Mouse (Mus musculus) right cerebral cortex, postnatal 25 days (tissue): ENCODE results near the gene Scg3.
A peak's percentile ranks its signal among the peaks of the same experiment; 100 is the strongest.
"Not testable (repeated sequence)": the region's sequence is repeated elsewhere in the genome, so short reads cannot be mapped to it uniquely, and the experiment has no call there.

ENCODE experiments used
- DNase-seq: peaks from one replicate; pipeline ENCODE4 v3.0.0; 2022

Scg3 gene

DNA sequence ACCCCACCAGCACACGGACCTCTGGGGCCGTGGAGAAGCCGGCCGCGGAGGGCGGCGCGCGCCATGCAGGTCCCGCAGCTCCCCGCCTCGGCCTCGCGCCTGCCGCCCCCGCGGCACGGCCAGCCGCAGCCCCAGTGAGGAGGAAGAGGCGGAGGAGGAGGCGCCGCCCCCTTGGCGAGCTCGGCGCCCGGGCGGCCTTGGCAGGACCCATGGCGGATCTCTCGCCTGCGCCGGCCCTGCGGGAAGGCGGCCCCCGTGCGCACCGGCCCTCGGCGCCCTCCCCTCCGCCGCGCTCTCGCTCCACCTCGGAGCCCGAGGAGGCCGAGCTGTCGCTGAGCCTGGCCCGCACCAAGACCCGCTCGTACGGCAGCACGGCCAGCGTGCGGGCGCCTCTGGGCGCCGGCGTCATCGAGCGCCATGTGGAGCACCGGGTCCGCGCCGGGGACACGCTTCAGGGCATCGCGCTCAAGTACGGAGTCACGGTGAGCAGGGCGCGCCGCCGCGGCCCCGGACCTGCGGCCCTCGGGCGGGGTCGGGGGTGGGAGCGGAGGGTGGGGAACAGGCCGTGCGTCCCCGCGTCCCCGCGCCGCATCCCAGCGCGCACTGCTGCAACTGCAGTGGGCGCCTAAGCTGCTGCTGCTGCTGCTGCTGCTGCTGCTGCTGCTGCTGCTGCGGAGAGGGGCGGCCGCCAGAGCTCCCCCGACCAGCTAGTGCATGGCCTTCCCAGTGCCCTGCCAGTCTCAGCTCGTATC lies 58.1 kb downstream of the Scg3 start, which contains the start of gene Lysmd2:
Gene Lysmd2 (plus strand): TSS at position 186 of the 752 bp plus-strand sequence.
- DNase-seq: peak; percentile 85

DNA sequence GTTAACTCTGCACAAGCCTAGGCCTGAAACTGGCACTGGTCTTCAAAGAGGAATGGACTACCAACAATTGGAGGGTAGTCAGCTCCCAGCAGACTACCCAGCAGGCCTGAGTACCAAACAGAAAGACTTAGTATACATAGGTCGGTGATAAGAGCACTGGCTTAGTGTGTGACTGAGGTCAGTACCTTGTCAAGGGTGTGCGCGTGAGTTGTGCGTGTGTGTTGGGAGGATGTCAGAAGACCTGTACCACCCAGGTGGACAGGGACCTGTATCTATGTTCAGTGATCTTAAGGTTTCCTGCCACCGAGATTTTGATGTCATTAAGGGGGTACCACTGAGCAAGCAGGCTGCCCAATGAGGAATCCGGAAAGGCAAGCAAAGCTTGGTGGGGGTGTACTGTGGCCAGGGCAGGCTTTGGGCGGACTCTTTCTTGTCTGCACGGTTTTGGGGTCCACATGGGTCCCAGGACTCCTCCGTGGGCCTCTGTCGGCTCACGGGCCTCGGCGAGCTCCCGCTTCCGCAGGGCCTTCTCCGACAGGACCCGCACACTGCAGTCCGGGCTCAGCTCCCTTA lies 58.8 kb downstream of the Scg3 start:
- no peak for DNase-seq

DNA sequence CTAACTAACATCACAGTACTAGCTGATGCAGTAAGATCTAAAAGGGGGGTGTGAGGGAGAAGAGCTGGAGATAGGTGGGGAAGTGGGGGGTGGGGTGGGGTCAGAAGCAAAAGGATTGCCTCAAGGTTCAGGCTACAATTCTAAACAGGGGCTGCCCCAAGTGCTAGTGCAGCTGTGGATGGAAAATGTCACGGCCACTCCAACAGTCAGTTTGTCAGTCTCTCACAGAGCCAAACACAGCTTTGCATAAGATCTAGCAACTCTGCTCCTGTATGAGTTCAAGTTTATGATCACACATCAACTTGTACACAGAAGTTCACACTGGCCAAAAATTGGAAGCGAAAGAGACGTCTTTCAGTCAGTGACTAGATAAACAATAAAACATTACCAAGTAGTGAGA lies 62.4 kb downstream of the Scg3 start:
- DNase-seq: no peak

DNA sequence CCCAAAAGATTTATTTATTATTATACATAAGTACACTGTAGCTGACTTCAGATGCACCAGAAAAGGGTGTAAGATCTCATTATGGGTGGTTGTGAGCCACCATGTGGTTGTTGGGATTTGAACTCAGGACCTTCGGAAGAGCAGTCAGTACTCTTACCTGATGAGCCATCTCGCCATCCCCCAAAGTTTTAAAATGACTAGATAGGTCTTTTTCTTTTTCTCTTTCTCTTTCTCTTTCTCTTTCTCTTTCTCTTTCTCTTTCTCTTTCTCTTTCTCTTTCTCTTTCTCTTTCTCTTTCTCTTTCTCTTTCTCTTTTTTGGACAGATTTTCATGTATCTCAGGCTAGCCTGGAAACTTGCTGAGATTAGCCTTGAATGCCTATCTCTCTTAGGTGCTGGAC lies 64.1 kb downstream of the Scg3 start:
- not testable (repeated sequence) for DNase-seq

- no peak for DNase-seq
These were observed 64.9 kb downstream of the Scg3 start for GRCm38 (mm10) chr9:75618836-75619400.

DNA sequence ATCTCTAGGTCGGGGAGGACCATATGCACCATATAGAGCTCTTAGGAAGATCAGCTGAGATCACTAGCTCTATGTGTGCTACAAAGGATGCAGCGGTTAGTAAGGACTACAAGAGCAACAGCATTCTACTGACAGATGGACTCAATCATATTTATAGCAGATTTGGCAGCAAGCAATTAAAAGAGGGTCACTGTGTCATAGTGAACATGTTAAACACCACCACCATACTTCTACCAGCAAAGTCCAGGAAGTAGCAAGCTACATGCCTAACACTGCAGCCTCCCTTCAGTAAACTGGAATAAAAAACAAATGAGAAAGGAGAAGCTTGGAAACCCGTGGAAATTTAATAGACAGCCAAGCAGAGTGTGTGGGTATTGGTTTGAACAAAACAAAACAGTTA lies 67.3 kb downstream of the Scg3 start:
- DNase-seq: no peak

DNA sequence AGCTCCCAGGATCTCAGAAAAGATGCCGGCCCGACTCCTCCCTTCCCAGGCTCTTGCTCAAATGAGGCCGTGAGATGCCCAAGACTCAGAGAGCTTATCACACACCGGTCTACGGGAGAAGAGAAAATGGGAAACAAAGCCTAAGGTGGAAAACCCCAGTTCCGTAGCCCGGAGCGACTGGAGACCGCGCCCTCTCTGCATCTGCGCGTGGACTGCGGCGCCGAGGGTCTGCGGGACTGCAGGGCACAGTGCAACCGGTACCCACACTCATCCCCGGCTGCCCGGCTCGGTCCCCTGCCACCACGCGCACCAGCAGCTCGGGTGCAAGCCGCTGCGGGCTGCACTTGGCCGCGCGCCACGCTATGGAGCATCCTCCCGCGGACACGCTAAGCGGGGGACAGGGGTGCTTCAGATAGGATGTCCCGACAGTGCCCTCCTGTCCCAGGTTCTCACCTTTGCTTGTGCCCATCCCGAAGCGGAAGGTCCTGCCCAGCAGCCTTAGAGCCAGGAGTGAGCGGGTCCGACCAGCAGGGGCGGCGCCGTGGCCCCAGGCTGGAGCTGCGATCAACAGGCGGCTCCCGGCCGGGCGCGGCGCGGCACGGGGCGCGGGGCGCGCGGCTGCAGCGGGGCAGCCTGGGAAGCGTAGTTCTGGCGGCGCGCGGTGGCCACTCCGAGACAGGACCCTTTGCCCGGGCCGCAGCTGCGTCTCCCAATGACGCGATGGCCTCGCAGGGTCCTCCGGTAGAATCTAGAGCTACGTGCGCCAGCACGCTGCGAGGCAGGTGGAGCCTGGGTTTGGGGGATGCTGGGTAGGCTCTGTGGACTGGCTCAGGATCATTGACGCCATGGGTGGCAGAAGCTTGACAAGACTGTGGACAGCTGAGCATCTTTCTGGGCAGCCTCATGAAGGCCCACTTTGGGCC lies 73.0 kb downstream of the Scg3 start, which contains the start of gene Tmod2:
Gene Tmod2 (minus strand): TSS at position 755 of the 923 bp plus-strand sequence.
- DNase-seq: peak; percentile 88

DNA sequence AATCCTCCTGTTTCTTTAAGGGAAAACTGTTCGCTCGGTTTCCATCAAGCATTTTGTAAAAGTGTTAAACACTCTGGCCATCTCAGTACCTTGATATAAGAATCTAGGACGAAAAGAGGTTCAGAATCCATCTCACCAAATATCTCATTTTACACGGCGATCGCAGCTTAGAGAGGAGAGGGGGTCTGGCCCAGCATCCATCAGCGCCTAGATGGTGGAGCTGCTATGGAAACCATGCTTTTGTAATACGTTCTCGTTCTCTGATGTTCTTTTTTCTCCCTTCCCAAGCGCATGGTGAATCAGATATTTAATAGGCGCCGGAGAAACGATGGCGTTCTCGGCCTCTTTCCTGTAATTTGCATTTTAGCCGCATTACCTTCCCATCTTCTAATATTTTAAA lies 73.9 kb downstream of the Scg3 start:
- DNase-seq: no peak

DNA sequence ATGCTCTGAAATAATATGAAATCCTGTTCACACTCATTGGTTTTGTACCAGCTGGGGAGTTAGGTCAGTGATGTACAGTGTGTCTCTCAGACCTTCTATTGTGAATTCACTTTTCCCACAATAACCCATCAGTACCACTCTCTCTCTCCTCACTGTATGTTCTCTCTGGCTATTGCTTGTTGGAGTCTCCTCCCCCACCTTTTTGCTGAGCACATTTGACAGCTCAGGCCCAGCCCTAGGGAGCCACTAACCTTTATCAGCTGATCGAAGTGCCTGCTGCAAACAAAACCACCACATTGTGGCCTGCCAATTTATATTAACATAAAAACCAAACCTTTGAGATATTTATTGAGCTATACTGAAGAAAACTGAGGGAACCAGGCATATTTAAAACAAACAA lies 74.4 kb downstream of the Scg3 start:
- DNase-seq: no peak

GRCm38 (mm10) chr9:75607496-75607895 lies 76.4 kb downstream of the Scg3 start:
- no peak for DNase-seq

- no peak for DNase-seq
These were observed 82.3 kb downstream of the Scg3 start for GRCm38 (mm10) chr9:75601510-75601909.

GRCm38 (mm10) chr9:75600166-75600934 lies 83.5 kb downstream of the Scg3 start:
- no peak for DNase-seq

DNA sequence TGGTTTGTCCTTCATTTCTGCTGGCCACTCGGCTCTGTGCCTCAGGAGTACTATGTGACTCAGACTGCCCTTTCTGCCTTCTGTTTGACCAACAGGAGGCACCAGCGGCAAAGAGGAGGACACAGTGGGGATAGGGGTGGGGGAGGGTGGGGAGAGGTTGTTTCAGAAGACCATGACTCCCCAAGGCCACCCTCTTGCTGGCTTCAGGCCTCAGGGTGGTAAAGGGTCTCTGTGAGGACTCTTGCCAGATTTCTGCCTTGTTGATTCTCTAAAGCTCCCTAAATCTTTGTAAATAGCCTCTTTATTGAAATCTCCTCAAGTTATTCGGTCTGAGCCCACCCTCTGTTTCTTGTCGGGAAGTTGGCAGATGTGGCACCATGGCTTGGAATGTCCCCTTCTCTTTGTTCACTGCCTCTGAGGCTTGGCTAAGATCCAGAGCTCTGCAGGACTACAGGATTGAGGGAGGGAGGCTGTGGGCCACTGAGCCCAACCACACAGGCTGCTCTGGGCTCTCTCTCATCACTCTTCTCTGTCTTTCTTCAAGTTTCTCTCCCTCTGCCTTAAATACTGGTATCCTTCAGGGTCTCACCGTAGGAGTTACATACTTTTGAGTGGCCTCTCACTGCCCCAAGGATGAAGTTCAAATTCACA lies 84.5 kb downstream of the Scg3 start:
- no peak for DNase-seq

DNA sequence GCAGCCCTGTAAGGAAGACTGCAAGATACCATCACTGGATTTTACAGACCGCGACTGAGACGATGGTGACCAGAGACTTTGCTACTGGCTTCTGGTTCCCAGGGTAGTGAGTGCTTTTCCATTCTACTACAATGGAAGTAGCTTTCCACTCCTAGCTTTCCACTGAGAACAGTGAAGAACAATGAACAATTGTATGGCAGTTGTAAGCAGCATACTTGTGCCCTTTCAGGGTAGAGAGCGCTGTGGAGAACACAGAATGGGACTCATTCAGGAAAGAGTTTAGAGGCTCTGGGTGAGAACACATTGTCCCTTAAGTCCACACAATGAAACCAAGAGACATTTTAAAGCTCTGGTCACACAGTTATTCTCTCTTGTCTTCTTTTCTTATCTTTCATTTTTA lies 86.3 kb downstream of the Scg3 start:
- DNase-seq: no peak

GRCm38 (mm10) chr9:75597036-75597435 lies 86.8 kb downstream of the Scg3 start:
- DNase-seq: no peak

DNA sequence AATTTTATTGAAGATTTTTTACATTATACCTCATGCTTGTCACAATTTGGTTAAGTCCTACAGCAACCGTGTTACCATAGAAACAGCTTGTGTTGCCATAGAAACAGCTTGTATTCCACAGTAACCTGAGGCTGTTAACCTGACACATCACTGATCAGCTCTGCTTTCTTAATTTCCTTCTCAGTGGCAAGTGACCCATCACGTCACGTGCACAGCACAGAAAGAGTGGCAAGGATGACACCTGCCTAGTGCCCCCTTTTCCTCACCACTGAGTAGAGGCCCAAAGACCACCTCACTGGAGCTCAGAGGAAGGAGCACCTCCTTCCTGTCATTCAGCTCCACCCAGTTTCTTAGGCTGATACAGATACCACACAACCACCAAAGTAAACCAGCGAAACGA lies 90.4 kb downstream of the Scg3 start:
- no peak for DNase-seq
